Mouse (Mus musculus) adrenal gland, postnatal 25 days (tissue): ENCODE measurements around the gene Cga. TPM values are rescaled to one million over a fixed set of nuclear protein-coding genes. Genes with fewer than 3 reads are reported as not detected.
A peak's percentile ranks its signal among the peaks of the same experiment; 100 is the strongest.

Source experiments
- DNase-seq: peaks from one replicate; pipeline ENCODE4 v3.0.0; 2021; ENCODE audit warnings: mixed read lengths
- long read RNA-seq: library from polyadenylated mRNA; stranded (forward); transcript quantifications from one replicate; pipeline ENCODE4 v2.0.0, GENCODE M21; 2021
- total RNA-seq: library from RNA; stranded (reverse); gene quantifications from 2 replicates; pipeline ENCODE4 v1.2.3, GENCODE M21; 2021

The Cga gene
- not detected in 2 replicates for total RNA-seq
- long read RNA-seq, result 0 reads

DNA sequence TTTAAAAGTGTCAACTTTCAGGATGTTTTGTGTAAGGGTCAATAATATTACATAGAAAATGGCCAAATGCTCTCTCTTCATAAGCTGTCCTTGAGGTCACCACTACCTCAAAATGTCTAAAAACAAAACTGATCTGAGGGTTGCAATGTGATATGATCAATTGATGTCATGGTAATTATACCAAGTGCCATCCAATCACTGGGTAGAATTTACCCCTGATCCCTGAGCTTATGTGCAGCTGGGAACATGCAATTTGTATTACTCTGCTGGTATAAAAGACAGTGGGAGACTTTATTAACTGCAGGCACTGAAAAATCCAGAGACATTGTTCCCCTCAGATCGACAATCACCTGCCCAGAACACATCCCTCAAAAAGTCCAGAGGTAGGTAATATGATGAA lies at the start of gene Cga:
TSS of gene Cga (plus strand) at position 301 of the 400 bp plus-strand sequence.
- no peak for DNase-seq

DNA sequence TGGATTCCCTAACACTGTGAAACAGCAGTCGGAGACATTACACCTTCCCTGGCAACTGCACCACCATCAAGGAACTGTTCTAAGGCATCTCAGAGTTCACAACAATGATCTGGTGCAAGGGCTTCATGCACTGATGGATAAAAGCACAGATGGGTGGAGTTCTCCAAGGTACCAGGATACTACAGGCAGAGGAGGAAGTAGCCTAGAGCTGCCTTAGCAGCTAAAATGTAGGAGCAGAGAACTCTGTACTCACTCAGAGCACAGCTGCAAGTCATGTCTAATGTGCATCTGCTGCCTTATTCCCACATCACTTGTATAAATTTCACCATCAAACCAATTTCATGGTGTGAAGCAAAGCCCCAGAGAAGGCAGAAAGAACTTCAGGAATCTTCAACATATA lies 49.7 kb upstream of the Cga start:
- DNase-seq, result no peak

DNA sequence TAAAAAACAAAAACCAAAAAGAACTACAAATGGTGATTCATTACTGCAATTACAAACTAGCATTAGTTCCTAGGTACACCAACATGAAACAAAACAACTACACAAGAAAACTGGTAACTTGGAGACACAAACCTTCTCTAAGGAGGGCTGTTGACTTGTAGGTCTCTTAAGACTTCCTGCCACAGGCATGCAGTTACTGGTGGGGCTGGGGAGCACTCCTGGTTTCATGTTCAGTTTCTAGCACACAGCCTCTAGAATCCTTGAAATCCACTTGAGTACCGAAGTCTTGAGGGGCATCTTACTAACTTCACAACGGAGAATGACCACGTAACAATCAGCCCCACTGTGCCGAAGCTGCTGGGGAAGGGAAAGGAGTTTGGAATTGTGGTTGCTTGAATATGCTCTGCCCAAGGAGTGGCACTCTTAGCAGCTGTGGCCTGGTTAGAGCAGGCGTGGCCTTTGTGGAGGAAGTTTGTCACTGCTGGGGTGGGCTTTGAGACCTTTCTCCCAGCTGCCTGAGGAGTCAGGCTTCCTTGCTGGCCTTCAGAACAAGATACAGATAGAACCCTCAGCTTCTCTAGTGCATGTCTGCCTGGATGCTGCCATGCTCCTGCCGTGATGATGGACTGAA lies 45.8 kb upstream of the Cga start:
- DNase-seq, result no peak

DNA sequence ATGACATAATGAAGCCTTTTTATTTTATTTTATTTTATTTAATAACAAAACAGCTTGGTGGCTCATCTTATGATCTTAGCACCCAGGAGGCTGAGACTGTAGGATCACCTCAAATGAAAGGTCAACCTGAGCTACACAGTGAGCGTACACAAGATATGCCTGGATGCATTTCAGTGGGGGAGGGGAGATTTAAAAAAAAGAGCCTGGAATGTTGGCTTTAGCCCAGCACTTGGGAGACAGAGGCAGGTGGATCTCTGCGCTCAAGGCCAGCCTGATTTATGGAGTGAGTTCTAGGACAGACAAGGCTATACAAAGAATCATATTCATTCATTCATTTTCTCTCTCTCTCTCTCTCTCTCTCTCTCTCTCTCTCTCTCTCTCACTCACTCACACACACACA lies 43.4 kb upstream of the Cga start:
- DNase-seq, result no peak

DNA sequence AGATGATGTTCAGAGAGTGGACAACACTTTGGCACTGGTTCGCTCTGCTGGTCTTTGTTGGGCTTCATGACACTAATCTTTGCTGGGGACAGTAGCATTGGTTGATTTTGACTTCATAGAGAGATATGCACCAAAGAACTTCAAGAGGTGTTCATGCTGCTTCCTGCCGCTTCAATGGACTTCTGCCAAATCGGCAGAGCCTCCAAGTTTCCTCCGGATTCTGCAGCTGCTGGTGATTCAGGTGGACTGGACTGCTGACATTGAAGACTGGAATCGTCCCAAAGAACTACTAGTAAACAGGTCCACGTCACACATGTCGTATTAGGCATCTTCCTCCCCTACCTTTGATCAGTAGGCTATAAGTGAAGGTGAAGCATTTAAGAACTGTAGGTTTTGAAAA lies 41.5 kb upstream of the Cga start:
- DNase-seq, result no peak

DNA sequence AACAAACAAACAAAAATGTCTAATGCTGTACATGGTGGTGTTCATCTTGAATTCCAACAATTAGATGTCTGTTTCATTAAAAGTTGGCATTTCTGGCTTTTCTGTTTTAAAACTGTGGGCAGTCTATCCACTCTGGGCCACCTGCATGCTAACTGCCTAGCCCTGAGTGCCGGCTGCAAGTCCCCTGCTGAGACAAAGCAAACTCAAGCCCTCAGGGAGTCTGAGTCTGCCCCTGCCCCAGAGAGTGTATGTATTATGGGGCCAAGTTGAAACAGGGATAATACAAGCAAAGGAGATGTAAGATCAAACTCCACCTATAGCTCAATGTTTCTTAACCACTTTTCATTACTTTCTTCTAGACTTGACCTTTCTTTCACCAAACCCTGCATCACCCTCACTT lies 37.6 kb upstream of the Cga start:
- no peak for DNase-seq

DNA sequence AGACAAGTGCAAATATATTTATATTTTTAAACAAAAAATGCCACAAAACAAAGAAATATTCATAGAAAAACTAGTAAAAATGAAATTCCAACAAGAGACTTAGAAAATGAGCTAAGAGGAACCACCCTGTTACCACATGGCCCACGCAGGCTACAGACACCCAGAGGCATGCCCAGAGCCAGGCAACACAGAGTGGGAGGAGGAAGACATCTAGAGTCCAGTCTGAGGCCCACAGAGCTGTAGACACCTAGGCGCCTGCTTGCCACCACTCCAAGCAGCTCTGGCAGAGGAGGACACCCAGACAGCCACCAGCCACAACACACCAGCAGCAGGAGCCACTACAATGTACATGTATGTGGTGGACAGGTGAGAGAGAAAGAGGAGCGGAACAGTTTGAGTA lies 34.7 kb upstream of the Cga start:
- DNase-seq, result no peak

DNA sequence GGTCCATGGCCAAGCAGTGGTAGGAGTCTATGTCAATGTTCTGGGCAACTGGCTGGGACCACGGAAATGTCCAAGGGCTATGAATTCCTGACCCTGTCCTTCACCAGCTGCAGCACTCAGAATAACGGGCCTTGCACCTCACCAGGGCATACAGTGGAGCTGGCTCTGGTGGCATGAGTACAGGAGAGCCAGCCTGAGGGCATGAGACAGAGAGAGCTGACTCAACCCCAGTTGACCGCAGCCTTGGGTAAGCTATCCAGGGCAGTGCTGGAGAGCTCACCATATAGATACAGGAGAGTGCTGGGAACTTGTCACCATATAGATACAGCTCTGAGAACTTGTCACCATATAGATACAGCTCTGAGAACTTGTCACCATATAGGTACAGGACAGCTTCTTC lies 34.2 kb upstream of the Cga start:
- peak; percentile 23 for DNase-seq

DNA sequence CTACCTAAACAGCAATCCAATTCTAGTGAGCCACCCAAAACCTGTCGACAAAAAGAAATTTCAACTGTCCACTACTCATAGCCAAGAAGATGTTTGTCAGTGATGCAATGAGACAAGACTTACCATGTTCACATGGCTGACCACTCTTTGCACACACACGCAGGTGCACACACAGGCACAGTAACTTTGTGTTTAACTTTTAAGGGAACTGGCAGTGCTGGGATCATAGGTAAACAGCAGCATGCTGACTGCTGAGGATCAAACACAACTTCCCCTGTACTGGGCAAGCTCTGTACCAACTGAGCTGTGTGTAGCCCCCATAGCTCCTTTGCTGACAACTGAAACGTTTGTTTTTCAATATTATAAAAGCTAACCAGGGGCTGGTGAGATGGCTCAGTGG lies 32.1 kb upstream of the Cga start:
- DNase-seq, result no peak

DNA sequence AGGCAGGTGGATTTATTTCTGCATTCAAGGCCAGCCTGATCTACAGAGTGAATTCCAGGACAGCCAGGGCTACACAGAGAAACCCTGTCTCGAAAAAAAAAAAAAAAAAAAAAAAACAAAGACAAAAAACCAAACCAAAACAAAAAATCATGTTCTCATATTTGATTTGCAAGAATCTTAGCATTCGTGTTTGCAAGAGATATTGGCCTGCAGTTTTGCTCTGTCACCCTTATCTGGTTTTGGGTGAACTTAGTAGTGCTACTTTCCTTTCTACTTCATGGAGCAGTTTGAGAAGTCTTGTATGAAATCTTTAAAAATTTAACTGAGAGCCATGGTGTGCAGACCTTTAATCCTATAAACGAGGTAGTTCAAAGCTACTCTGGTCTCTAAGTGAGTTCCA lies 23.8 kb upstream of the Cga start:
- DNase-seq, result no peak

DNA sequence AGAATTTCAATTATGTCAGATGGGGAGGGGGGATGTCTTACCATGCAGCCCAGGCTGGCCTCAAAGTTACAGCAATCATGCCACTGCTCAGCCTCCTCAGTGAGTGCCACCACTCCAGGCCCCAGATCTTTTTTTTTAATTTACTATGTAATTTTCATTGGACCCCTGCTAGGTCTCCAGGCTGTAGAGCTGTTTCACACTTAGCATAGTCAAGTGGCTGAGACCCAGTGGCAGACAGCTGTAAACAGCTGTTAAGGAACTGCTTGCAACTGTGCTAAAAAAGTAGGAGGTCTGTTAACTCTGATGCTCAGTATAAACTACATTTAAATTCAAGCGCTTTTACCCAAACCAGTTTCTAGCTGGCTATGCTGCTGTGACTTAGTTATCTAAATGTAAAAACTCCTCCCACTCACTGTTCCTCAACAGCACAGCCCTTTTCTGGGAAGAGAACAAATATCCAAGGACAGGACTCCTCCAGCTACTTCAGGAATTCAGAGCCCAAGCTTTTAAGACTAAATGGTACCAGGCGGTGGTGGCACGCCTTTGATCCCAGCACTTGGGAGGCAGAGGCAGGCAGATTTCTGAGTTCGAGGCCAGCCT lies 20.6 kb upstream of the Cga start:
- no peak for DNase-seq

DNA sequence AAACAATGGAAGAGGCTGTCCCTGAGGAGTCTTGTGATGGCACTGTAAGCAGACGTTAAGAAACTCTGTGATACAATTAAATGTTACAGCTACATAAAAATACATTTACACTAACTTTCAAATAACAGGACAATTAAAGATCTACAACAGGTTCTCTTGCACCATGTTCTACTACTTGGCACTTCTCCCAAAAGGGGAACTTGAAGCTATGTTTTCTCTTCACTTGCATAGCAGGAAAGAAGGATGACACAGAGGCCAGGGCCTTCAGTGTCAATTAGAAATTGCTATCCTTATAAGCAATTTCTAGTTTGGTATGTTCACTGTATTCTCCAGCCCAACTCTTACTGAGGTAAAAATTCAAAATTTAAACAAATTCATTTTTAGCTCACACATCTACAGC lies 19.3 kb upstream of the Cga start:
- no peak for DNase-seq

DNA sequence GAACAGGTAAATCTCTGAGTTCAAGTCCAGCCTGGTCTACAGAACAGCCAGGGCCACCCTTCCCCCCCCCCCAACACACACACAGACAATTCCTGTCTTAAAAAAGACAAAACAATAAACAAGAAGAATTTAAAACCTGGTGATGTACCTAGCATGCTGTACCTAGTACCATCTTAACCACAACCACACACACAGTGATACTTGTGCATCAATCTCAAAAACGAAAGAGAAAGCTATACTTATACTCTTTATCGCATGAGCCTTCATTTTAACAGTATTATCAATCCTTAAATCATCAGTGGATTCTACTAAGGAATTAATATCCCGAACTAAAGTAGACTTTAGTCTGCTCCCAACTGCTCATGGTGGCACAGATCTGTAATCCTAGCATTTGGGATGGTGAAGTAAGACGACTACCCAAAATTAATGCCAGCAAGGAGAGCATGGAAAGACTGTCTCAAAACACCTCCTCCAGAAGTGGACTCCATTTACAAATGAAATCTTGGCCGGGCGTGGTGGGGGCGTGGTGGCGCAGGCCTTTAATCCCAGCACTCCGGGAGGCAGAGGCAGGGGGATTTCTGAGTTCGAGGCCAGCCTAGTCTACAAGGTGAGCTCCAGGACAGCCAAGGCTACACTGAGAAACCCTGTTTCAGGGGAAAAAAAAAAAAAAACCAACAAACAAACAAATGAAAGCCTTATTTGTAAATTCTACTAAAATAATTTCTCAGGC lies 12.5 kb upstream of the Cga start:
- no peak for DNase-seq

DNA sequence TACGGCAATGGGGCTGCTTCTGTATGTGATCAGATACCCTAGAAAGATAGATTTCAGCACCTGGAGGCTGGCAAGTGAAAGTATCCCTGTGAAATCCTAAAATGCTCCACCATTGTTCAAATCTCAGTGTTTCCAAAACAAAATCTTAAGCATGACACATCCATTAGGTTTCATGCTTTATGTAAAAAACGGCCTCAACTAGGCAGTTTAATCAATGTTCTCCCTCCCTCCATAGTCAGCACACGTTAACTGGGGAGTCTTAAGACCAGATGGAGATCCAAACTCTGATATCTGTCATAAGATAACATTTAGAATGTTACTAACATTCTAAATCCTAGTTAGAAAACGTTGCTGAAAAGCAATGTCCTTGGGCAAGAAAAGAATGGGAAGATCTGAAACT lies 11.7 kb upstream of the Cga start:
- DNase-seq, result no peak

DNA sequence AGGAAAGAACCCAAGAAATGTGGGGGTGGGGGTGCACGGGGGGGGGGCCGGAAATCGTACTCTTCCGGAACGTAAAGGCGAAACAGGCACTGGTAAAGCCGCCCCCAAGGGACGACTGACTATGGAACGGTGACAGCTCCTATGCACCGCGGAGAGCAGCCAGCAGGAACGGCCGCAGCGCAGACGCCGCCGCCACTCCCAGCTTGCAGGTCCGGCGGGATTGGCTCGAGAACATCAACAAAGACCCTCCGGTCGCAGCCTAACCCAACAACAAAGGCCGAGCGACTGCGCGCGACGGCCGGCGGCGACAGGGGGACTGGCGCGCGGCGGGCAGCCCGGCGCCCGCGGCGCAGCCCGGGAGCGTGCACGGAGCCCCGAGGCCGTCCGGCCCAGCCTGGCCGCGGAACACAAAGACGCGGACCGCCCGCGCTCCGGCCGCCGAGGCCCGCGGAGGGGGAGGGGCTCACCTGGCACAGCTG lies 11.2 kb upstream of the Cga start:
- no peak for DNase-seq

DNA sequence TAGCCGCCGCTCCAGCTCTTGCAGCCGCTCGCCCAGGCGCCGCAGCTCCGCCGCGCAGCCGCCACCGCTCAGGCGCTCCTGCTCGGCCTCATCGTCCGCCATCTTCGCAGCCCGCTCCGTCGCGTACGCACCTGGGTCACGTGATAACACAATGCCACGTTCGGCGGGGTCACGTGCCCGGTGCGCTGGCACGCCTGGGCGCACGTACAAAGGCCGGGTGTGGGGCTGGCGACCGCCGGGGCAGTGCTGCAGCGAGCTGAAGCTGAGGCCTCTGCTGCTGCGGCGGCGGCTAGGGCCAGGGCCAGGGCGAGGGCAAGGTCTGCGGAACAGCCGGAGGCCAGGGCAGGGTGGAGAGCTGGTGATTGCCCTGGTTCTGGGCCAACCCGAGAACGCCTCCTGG lies 10.8 kb upstream of the Cga start, which contains the start of gene Zfp292:
TSS of gene Zfp292 (minus strand) at position 143 of the 400 bp plus-strand sequence.
- DNase-seq, result peak; percentile 94

DNA sequence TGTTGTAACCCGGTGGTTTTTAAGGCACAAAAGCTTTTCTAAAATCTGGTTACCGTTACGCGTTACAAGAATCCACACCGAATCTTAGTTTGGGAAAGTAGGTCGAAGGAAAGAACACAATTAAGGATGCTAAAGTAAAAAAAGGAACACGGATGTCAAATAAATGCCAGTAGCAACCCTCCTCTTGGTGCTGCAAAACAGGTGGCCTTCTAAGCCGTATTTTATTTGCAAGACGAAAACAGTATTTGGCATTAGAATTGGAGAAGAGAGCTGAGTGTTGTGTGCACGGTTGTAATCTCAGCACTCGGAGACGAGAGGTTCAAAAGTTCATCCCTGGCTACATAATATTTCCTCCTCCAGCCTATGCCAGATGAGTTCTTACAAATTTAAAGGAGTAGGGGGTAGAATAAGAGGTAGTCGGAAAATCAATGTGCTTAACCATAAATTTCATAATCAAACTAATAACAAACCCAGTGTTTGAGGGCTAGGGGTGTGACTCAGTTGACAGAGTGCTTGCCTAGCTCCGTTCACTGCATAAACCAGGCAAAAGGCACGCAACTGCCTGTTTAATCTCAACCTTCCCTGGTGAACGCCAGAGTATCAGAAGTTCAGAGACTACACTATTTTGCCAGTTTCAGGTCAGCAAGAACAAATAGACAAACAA lies 10.1 kb upstream of the Cga start:
- DNase-seq, result no peak

DNA sequence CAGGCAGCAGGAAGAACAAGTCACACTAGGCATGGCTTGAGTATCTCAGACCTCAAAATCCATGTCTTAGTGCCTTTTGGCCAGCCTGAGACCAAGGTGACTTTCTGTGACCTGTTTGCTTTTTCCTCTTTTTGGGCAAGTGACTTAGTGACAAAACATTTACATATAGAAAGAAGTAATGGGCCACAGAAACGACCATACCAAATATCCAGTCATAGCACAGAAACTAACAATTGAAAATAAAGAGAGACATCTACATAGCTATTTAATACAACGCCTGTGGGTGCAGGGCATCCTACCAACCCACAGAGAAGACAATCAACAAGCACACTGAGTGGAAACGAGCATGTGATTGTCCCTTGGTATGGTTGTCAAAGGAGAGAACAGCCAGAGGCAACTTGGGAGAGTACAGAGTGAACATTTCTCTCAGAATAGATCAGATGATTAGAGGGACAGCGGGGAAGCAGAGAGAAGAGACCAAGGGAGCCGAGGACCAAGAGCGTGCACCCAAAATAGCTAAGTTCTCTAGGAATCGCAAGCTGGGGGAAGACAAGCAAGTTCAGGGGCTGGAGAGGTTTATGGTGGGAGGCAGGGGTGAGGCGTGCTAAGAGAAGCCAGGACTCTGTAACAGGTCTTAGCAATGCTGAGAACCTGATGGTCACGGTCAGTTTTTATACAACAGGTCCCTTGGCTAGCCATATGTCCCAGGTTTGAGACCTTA lies 7.8 kb upstream of the Cga start:
- DNase-seq, result no peak

DNA sequence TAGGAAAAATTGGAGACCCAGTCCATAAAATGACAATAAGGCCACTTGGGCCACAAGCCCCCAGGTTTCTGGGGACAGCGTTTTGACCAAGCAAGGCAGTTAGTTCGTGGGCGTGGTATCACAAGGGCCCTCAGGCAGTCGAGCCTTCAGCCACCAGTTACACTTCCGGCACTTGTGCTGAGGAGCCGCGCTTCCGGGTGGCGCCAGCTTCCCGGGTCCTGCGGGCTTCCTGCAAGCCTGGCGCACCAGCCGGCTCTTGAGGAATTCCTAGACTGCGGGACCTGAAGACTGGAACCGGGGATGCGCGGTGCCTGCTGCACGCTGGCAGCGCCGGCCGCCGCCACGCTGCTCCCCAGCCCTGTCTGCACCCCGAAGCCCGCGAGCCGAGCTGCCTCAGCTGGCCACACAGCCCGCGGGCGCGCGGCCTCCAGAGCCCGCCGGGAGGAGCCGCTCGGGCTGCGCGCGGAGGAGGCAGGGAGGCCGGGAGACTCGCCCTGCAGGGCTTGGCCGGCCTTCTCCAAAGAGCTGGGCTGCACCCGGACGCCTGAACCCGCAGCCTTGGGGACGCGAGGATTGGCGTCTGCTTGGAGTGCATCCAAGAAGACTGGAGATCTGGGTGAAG lies 7.0 kb upstream of the Cga start:
- DNase-seq, result peak; percentile 77

DNA sequence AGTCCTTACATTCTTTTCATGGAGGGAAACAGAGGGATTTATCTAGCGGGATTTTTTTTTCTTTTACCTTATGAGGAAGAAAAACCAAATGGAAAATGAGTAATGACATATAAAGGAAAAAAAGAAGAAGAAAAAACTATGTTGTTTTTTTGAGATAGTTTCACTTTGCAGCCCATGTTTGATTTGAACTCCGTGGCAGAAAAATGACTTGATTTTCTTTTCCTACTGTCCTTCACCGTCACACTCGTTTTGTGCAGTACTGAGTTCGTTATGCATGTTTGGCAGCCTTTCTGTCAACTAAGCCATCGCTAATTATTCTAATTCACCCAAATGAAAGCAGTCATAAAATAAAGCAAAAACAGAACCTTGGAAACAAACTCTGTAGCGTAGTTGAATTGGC lies 6.3 kb upstream of the Cga start:
- DNase-seq, result no peak

DNA sequence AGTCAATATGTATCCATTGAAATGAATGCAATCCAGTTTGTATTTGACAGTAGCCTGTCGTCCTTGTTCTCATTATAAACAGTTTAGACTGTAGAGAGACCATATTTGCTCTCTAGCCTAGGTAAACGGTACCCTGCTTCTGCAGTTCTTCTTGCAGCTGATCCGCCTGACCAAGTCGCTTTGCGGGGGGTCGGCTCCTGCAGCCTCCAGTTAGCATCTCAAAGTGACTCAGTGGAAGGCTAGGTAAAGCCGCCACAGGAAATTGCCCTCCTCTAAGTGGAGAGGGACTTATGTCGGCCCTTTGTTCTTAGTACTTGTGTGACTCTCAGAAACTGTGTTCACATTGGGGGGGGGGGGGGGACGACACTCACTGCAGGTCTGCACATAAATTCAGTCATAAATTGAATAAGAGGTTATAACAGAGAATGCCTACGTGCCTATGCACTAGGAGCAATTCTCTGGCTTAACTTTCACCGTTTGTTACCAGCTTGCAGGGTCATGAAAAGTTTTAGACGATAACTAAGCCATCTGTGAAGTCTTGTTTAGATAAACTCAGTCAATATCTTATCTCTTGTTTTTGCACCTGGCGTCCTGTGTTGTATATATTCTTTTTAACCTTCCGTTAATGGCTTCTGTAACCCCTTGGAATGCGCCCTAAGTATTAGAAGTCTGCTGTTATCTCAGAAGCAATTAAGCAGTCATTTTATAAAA lies 4.3 kb upstream of the Cga start:
- no peak for DNase-seq
